Mouse (Mus musculus) ES-E14 (cell line): ENCODE results near the gene Macrod1.

Experiments
- HCFC1 ChIP-seq: IDR thresholded peaks from 2 replicates; pipeline ENCODE4 v1.6.1; 2012; ENCODE audit warnings: low read length, inconsistent platforms, borderline replicate concordance; ENCODE audit not compliant: insufficient read depth
- MAFK ChIP-seq: IDR thresholded peaks from 2 replicates; pipeline ENCODE4 v1.6.1; 2014; ENCODE audit warnings: mild to moderate bottlenecking, low read depth, low read length, inconsistent platforms; ENCODE audit not compliant: insufficient read depth
- ZNF384 ChIP-seq: IDR thresholded peaks from 2 replicates; pipeline ENCODE4 v1.6.1; 2012; ENCODE audit warnings: low read depth, low read length, inconsistent platforms

DNA sequence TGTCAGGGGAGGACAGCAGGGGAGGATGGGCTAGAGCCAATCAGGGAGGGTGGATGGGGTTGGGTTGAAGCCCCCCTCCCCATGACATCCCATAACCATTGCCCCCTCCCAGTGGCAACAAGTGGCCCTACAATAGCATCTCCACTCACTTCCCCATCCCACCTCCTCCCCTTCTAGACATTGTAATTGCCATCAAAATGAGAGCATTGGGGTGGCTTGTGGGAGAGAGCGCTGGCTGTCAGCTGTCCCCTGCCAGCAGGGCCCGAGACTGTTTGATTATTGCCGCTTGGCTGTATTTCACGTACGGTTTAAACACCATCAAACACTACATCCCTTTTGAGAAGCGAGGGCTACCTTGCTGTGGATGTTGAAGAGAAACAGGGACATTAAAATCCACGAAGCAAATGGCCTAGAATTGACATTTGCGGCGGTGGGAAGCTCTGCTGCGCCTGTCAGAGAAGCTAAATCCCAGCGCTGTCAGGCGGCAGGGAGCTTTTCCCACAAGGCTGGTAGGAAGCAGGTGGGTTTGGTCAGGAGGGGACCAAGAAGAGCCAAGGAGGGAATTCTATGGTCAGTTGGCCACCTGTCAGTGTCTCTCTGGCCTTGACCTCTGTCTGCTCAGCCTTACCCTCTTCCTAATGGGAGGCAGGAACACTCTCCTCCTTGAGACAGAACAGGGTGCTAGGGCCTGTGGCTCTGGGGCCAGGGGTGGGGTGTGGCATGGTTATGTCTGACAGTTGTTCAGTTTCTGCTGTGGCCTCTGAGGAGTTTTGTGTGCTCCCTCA, 17.6 kb downstream of the Macrod1 start:
- TF ChIP-seq ZNF384 (no peak), HCFC1 (no peak), MAFK (no peak)
